Mouse (Mus musculus): ENCODE results near the gene Ncl.

DNA sequence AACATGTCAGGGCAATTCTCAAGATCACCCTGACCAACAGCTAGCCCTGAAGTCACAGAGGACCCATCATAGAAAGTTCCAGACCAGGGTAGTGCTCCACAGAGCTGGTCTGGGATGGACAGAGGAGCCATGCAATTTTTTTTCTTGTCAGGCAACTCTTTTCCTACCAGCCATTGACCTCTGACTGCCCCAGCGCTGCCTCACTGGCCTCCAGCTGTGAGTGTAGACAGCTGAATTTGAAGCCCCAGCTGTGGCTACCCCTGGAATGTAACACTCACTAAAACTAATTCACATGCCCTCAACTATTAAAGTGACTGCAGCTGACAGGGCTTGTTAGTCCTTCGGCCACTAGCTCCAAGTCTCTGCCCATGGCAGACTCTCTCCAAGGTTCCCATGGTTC lies 59.1 kb downstream of the Ncl start:
- TF ChIP-seq EP300 (IDR thresholded peaks at IDR 0.05), result no peak
- TF ChIP-seq CTCF (IDR thresholded peaks at IDR 0.05), result no peak
